Mouse (Mus musculus) C2C12 (cell line): ENCODE data around the gene Ttc7.

Experiments used
- CEBPB ChIP-seq: IDR thresholded peaks from one replicate; pipeline ENCODE4 v1.6.1; 2011; ENCODE audit warnings: low read depth, mild to moderate bottlenecking, control low read depth, moderate library complexity
- CTCF ChIP-seq: IDR thresholded peaks from one replicate; pipeline ENCODE4 v1.5.1; 2011; ENCODE audit not compliant: control insufficient read depth, insufficient read depth, insufficient read length
- MAX ChIP-seq: IDR thresholded peaks from one replicate; pipeline ENCODE4 v1.6.1; 2011; ENCODE audit warnings: mild to moderate bottlenecking, control low read depth
- MYOD1 ChIP-seq: IDR thresholded peaks from one replicate; pipeline ENCODE4 v1.6.1; 2011; ENCODE audit warnings: low read depth; ENCODE audit not compliant: control insufficient read depth, insufficient read length
- USF1 ChIP-seq: IDR thresholded peaks from one replicate; pipeline ENCODE4 v1.6.1; 2011; ENCODE audit warnings: low read depth, mild to moderate bottlenecking, control low read depth, moderate library complexity

GRCm38 (mm10) chr17:87255672-87256071 lies 27.0 kb upstream of the Ttc7 start:
- no peak for TF ChIP-seq CTCF
- no peak for TF ChIP-seq MAX
- no peak for TF ChIP-seq USF1
- no peak for TF ChIP-seq MYOD1
- TF ChIP-seq CEBPB = no peak
